Mouse (Mus musculus) embryo, embryonic 10 days (tissue): Measurements from ENCODE around the gene Recql5.

ENCODE experiments used
- DNase-seq: peaks from one replicate; pipeline ENCODE4 v3.0.0-alpha.2; 2015; ENCODE audit warnings: low spot score

Gene Recql5

GRCm38 (mm10) chr11:115939690-115940329 lies 6.5 kb upstream of the Recql5 start:
- peak; percentile 76 for DNase-seq

GRCm38 (mm10) chr11:115933747-115934110 lies 452 bp upstream of the Recql5 start:
- no peak for DNase-seq

- no peak for DNase-seq
Observed at GRCm38 (mm10) chr11:115931235-115931634, 2.0 kb downstream of the Recql5 start.

GRCm38 (mm10) chr11:115929818-115930217 lies 3.5 kb downstream of the Recql5 start:
- no peak for DNase-seq

- DNase-seq: no peak
Observed at GRCm38 (mm10) chr11:115929031-115929430, 4.2 kb downstream of the Recql5 start.

GRCm38 (mm10) chr11:115921986-115922385 lies 11.3 kb downstream of the Recql5 start:
- DNase-seq: no peak

GRCm38 (mm10) chr11:115920110-115920818 lies 13.0 kb downstream of the Recql5 start:
- DNase-seq: peak; percentile 76

- no peak for DNase-seq
Observed at GRCm38 (mm10) chr11:115919073-115919472, 14.2 kb downstream of the Recql5 start.

- DNase-seq: no peak
Observed at GRCm38 (mm10) chr11:115918637-115919036, 14.6 kb downstream of the Recql5 start.

GRCm38 (mm10) chr11:115916579-115916978 lies 16.7 kb downstream of the Recql5 start:
- DNase-seq: no peak

GRCm38 (mm10) chr11:115911632-115912376 lies 21.5 kb downstream of the Recql5 start, which contains the start of gene Smim6:
Gene Smim6, plus strand, starts transcription at chr11:115912017.
- no peak for DNase-seq

GRCm38 (mm10) chr11:115911134-115911561 lies 22.1 kb downstream of the Recql5 start:
- no peak for DNase-seq

- no peak for DNase-seq
Observed at GRCm38 (mm10) chr11:115906521-115906920, 26.8 kb downstream of the Recql5 start.

GRCm38 (mm10) chr11:115906116-115906515 lies 27.2 kb downstream of the Recql5 start:
- DNase-seq: no peak

- peak; percentile 43 for DNase-seq
Observed at GRCm38 (mm10) chr11:115904956-115905790, 28.1 kb downstream of the Recql5 start.

GRCm38 (mm10) chr11:115904231-115904955 lies 28.9 kb downstream of the Recql5 start:
- DNase-seq: no peak

- no peak for DNase-seq
Observed at GRCm38 (mm10) chr11:115903384-115904230, 29.7 kb downstream of the Recql5 start.

- no peak for DNase-seq
Observed at GRCm38 (mm10) chr11:115902831-115903230, 30.4 kb downstream of the Recql5 start.

- DNase-seq: no peak
Observed at GRCm38 (mm10) chr11:115902177-115902576, 31.1 kb downstream of the Recql5 start.
